Mouse (Mus musculus) ES-CJ7 (cell line): ENCODE data around the gene Rad50.

Experiments used
- DNase-seq: peaks from one replicate; pipeline ENCODE4 v3.0.0; 2011; ENCODE audit warnings: low read depth, low spot score

Gene Rad50

GRCm38 (mm10) chr11:53699351-53699750 lies 7.8 kb downstream of the Rad50 start:
- no peak for DNase-seq

- no peak for DNase-seq
Observed at GRCm38 (mm10) chr11:53698521-53698920, 8.6 kb downstream of the Rad50 start.

DNA sequence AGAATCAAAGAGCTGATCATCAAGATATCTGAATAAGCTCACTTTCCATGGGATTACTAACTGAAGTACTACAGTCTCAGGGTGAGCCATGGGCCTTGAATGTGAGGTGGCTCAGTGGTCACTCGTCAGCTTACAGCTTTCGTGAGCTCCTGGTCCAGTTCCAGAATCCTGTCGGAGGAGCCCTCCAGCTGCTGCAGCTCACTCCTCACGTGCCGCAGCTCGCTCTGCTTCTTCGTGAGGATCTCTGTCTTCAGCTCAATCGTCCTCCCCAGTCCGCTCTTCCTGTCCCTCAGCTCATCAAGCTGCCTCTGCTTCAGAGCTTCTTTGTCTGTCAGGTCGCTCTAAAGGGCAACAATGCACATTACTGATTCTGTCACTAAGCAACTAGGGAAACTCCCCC lies 15.1 kb downstream of the Rad50 start:
- no peak for DNase-seq

GRCm38 (mm10) chr11:53682994-53683530 lies 24.1 kb downstream of the Rad50 start:
- no peak for DNase-seq

- no peak for DNase-seq
Observed at GRCm38 (mm10) chr11:53682170-53682569, 24.9 kb downstream of the Rad50 start.

DNA sequence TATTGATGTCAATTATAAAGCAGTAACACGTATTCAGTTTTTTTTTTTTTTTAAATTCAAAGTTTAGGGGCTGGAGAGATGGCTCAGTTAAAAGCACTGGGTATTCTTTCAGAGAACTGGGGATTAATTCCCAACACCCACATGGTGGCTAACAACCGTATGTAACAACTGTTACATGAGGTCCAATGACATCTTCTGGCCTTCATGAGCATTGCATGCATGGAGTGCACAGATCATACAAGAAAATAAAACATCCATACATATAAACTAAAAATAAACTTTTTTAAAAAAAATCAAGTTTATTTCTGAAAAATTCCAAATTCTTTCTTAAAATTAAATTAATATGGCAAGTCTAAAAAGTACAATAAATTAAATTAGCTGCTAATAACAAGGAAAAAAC lies 25.4 kb downstream of the Rad50 start:
- no peak for DNase-seq

- no peak for DNase-seq
Observed at GRCm38 (mm10) chr11:53680141-53680540, 27.0 kb downstream of the Rad50 start.

DNA sequence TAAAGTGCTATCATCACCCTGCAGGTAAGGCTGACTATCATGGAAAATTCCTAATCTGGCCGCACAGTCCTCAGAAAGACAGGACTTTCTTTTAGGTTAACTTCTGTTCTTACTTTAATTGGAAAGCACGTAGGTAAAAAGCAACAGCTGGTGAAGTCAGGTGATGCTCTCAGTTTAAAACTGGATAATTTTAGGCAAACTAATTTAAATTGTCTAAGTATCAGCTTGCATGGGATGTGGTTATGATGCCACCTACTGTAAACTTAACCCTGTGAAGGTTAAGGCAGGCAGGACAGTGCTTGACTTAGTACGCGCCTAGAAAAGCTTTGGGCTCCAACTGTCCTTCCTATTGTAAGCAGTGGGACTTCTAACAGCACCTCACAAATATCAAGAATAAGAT lies 35.7 kb downstream of the Rad50 start:
- no peak for DNase-seq

DNA sequence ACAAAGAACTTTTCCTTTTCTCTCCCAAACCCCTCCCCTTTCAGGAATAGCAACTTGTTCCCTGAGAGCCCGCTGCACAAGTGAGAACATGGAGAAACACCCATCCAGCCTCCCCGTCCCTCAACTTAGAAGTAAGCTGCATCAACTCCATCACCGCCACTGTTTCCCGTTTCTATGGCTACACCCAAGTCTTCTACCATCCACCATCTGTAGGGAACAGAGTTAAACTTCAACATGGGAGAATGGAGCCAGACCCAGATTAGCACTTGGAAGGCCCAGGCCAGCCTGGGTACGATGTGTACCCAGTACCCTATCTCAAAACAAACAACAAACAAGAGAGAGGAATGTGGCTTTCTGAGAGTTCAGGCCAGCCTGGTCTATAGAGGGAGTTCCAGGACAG lies 43.0 kb downstream of the Rad50 start:
- no peak for DNase-seq

- DNase-seq, result no peak
Observed at GRCm38 (mm10) chr11:53662794-53663674, 44.1 kb downstream of the Rad50 start.

DNA sequence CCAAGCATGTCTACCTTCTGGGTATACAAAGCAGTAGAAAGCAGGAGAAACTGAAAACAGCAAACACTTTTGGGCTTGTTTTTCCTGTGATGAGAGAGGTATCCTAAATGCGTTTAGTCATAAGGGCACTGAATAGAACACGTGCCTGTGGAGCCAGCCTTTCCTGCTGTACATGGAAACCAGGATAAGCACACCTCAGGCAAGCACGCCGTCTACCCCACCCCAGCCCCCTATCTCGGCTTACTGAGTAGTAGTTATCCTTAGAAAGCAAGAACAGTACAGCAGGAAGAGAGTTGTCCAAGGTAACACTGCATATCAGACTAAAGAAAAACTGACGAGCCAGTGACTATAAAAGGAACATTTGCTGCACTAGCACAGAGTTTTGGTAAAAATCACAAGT lies 49.3 kb downstream of the Rad50 start:
- no peak for DNase-seq

GRCm38 (mm10) chr11:53657381-53657780 lies 49.7 kb downstream of the Rad50 start:
- no peak for DNase-seq

DNA sequence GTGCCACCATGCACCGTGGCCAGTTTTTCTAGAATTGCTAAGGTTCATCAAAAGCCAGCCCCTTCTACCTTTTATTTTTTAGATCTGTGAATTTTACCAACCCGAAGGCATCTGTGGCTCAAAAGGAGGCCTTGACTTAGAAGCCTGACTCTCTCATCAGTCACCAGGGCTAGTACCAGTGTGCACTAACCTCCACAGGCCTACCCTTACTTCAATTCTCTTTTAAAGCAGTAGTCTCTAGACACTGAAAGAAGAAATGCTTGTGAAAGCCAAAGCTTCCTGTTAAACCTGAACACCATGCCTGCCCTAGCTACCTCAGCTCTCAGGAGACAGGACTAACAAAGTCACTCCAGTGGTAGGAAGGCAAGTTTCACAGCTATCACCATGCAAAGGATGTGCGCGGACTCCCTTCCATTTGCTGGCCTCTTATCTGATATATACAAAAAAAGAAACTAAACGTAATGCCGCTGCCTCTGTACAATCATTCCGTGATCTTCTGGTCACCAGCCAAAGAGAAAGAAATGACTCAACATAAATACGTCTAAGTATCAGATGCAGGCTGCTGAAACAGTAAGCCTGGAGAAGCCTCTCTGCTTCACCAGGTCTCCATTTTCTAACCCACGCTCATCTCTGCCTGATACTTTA lies 50.4 kb downstream of the Rad50 start:
- no peak for DNase-seq

DNA sequence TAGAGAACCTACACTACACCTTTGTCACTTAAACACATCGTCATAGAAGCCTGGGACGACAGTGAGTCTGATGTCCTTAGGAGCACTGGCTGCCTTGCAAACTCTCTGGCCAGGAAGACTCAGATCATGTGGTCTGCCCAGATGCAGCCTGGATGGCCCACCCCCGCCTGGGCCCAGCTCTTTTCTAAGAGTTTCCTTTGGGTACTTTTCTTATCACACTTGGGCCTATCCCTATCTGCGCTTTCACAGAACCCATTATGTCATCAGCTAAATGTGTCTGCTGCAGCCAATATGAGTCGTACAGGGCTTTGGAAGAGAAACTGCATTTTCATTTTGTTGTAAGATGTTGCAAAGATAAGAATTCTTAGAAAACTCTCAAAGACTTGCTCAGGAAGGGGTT lies 52.1 kb downstream of the Rad50 start:
- DNase-seq, result no peak

GRCm38 (mm10) chr11:53652427-53652826 lies 54.7 kb downstream of the Rad50 start:
- DNase-seq, result no peak

GRCm38 (mm10) chr11:53651441-53651840 lies 55.7 kb downstream of the Rad50 start:
- no peak for DNase-seq

DNA sequence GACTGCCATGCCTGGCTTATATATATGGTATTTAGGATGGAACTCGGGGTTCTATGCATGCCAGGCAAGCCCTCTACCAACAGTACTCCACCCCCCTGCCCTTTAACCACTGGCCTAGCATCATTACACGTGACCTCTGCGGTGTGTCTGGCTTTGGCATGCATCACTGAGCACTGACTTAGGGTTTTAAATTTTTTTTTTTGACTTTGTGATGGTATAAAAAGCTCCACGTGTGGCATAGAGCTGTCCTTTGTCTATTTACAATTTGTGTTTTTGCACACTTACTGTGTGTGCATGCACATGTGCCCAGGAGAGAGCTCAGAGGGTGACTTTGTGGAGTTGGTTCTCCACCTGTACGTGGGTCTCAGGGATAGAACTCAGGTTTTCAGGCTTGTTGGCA lies 63.1 kb downstream of the Rad50 start:
- DNase-seq, result no peak

- peak; percentile 61 for DNase-seq
Observed at GRCm38 (mm10) chr11:53642744-53643279, 64.3 kb downstream of the Rad50 start.

DNA sequence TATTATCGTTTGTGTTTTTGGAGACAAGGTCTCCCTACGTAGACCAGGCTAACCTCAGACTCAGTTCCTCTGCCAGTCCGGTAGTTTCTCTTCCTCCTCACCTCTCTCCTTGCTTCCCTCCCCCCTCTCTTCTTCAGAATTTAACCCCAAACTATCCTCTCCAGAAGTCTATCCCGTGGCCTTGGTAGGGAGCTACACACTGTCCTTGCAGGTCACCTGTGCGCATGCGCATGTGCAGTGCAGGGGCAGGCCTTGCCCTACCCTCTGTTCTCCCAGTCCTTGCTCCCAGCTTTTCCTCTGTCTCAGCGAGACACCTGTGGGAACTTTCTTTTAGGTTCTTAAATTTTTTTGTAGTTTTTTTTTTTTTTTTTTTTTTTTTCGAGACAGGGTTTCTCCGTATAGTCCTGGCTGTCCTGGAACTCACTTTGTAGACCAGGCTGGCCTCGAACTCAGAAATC lies 69.3 kb downstream of the Rad50 start:
- peak; percentile 32 for DNase-seq

DNA sequence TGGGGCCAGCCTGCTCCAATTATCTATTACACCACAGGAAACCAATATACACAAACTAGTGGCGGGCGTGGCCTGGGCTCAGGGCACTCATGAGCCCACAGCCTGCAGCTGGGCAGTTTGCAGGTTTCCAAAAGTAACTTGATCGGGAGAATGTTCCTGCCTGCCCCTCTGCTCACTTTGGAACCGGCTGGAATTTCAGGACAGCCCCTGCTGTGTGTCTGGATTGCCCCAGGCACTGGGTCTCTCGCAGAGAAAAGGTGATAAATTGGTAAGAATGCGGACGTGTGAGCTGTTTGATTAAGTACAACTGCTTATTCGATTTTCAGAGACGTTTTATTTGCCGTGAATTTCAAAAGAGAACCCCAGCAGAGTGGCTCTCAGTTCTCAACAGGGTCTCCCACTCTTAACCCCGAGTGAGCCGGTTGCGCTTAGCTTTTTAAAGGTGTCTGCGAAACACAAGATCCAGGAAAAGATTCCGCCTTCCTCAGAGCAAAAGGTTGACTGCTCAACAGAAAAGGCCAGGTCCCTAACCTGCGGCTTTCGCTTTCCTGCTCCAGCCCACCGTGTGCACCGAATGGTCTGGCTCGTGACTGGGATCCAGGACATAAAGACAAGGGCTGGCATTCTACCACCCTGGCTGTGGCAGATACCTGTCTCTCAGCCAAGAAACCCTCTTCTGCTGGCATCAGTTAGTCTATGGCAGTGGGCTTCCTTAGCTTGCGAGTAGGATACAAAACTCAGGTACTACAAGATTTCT lies 69.9 kb downstream of the Rad50 start:
- peak; percentile 60 for DNase-seq

DNA sequence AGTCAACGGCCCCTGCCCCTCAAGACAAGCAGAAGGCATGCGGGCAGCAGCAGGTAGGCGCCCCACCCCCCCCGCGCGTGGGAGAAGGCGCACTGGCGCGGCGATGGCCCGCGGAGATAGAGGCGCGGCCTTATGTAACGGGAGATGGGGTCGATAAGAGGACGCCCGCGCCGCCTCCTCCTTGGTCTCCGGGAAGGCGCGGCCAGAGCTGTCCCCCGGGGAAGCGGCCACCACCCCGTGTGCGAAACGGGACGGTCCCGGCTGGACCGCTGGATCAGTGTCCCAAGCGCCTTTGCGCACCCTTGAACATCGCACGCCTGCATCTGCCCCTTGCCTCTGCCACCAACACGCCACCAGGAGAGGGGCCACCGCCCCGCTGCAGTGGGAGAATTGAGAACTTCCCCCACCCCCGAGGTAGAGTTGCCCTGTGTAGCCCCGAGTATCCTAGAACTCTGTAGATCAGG lies 70.9 kb downstream of the Rad50 start:
- DNase-seq, result no peak
